Mouse (Mus musculus): ENCODE measurements around the gene Gpr152.
A peak's percentile ranks its signal among the peaks of the same experiment; 100 is the strongest.

Gpr152 gene

DNA sequence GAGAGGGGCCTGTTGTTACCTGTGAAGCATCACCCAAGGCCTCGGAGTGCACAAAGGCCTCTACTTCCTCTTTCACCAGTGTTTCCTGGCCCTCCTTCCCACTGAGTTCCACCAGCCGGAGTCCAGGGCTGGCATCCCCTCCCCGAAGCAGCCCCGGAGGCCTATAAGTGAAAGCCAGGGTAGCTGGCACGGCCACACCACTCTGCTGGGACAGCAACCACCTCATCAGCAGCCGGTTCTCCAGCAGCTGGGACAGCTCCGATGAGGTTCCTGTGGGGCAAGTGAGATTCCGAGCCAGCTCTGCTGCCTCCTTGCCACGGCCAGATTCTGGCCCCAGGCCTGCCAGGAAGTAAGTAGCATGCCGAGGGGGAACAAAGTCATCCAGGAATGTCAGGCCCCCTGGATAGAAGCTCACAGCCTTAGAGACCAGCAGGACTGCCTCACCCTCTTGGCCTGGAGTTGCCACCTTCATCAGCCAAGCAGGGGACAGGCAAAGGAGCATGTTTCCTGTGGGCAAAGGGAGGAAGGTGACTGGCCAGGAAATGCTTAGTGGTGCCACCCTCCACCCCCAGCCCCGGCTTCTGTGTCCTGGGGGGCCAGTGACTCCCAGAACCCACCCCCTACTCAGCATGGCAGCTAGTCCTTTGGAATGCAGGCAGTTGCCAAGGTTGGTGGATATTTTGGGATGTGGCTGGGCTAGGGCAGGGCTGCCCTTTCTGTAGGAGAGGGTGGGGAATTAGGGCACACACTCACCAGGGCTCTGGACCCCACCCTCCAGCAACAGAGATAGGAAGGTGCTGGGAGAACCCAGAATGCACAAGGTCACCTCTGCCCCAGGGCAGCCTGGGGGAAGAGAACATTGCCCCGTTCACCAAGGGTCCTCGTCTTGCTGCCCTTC, 32.1 kb downstream of the Gpr152 start:
- no peak for DNase-seq (ENCODE audit: low read depth, low spot score)

DNA sequence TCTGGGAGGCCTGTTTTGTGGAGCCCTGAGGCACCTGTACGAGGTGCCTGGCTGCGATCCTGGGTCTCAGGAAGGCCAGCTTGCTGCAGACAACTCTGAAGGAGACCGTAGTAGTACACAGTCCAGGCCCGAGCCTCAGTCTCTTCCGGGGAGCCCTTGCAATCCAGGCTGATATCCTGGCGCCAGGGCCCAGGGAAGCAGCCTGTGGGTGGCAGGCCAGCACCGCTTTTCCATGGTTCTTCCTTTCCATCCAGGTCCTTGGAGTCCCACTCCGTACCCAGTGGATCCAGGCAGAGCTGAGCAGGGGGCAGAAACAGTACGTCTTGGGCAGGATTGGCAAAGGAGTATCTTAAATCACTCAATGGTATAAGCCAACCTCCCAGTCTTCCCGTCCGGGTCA, 33.3 kb downstream of the Gpr152 start:
- DNase-seq (ENCODE audit: low read depth, low spot score), result no peak

DNA sequence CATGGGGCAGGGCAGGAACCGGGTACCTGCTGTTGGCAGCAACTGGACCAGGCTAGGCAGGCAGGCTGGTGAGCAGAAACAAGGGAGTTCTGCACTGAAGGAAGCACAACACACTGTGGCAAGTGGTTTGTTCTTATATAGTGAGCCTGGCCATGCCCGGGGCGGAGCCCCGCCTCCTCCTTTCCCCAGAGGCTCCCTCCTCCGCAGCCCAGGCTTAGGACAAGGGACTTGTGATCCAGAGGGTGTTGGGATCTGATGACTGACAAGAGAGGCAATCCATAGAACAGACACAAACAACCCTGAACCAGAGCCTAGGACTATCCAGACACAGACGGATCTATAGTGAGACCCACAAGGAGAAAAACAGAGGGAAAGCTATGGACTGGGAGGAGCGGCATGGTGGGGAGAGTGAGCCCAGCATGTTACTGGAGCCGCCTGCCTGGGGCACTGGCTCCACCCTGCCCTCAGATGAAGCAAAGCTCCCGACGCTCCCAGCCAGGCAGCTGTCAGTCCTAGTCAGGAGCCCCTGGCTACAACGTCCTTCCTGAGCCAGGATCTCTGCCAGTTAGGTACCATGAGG, 35.9 kb downstream of the Gpr152 start, which contains the start of gene Carns1:
Gene Carns1 (minus strand): TSS at position 112 of the 580 bp plus-strand sequence.
- DNase-seq (ENCODE audit: low read depth, low spot score), result no peak

DNA sequence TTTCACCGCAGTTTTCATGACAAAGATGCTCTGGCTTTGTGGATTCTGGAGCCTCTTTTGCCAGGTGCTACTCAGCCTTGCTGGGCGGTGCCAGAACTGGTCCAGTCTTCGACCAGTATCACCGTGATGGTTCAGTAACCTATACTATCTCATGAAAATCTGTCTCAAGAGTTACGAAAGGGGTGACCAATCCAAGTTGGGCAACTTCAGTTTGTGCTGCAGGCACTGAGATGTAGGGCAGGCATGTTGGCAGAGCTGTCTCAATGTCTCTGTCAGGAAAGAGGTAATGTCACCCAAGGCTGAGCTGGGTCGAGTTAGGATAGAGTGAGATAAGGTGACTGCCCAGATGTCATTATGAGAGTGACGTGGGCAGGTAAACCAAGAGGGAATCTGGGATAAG, 40.8 kb downstream of the Gpr152 start:
- DNase-seq (ENCODE audit: low read depth, low spot score), result no peak

DNA sequence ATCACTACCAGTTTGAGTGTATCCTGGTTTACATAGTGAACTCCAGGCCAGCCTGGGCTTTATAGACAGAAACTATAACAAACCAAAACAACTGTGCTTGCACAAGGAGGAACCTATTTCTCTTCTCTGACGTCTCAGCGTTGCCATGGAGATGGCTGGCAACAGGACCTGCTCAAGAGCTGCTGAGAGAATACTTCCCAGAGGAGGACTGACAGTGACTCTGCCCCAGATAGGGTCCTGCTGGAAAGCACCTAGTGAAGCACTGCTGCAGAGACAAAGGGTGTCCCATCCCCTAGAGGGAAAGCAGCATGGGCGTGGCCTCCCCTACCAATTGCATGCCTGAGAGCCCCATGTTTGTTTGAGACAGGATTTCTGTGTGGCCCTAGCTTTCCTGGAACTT, 42.3 kb downstream of the Gpr152 start:
- DNase-seq (ENCODE audit: low read depth, low spot score), result no peak

DNA sequence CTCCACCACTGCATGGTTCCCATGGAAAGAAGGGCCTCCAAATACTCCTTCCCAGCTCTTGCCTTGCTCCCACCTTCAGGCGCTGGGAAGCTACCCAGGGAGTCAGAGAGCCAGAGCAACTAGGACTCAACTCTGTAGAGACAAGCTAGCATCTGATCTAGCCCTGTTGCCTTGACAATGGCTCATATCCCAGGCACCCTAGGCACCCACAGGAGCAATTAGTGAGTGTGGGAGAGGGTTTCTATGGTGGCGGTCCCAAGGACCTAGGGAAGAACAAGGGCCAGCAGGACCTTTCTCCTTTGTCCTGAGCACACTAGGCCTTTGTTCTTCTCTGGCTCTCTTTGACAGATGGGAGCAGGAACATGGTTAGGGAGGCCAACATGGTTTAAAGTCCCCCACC, 44.1 kb downstream of the Gpr152 start:
- DNase-seq (ENCODE audit: low read depth, low spot score), result no peak

DNA sequence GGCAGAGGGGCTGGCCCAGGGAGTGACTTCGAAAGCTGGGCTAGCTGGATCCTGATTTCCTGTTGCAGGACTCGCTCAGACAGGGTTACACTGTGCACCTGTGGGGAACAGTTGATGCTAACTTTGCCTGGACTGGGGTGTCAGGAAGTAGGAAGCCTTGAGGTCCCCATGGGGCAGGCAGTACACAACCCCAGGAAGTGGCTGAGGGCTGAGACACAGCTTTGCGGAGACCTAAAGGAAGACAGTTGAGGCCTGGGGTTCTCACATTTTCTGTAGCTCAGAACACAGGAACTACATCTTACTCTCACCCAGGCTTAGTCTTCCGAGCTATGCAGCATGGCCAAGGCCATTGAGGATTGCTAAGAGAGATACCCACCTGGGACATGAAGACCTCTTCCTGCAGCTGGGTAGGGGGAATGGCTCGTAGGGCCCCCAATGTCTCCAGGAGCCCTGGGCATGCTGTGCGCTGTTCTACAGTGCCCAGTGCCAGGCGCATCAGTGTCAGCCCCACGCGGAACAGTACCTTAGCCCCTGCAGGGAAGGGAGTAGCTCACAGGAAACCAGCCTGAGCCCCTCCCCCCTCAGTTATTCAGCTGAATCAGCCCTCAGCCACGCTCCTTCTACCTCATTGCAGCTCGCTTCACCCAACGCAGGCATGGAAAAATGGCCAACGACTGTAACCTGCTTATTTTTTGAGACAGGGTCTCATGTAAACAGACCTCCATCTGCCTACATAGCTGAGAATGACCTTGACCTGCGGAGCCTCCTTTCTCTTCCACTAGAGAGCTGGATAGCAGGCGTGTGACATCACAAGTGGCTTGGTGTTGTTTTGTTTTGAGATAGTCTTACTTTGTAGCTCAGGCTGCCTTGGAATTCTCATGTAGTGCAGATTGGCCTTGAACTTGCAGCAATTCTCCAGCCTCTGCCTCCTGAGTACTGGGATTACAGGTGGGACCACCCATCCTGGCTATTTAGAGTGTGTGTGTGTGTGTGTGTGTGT, 45.7 kb downstream of the Gpr152 start:
- no peak for DNase-seq (ENCODE audit: low read depth, low spot score)

DNA sequence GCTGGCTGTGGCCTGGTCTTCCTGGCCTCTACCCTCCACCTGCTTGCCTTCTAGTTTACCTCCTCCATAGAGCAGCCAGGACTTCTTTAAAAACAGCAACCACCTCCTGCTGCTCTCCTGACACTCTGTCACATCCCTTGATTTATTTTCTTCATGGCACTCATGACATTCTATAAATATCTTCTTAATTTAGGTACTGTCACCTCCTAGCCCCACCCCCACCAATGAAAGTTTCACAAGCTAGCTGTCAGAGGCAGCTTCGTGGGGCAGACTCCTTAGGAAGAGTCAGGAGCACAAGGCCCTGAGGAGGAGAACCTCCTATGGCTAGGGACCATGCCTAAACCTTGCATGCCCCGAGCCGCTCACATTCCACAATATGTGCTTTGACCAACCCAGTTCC, 47.7 kb downstream of the Gpr152 start:
- no peak for DNase-seq (ENCODE audit: low read depth, low spot score)

DNA sequence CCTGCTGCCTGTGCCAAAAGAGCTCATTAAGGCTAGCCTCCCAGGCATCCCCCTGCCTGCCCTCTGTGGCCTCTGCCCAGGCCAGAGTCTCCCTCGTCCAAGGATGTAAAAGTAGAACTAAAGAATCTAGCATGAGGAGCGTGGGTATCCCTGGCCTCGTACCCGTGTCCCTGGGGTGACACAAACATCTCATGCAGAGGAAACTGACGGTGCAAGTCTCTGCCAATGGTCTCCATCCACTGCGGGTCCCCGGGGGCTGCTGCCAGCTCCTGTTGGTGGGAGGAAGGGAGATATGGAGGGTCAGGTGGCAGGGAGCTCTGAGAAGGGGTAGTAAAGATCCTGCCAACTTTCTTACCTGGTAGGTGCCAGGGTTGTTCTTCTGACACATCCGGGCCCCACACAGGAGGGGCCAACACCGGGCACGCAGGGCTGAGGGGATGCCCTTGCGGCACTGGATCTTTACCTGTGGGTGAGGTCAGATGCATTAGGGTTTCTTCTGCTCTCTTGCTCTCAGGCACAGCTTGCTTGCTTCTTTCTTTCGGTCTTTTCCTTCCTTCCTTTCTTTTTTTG, 49.5 kb downstream of the Gpr152 start:
- no peak for DNase-seq (ENCODE audit: low read depth, low spot score)

DNA sequence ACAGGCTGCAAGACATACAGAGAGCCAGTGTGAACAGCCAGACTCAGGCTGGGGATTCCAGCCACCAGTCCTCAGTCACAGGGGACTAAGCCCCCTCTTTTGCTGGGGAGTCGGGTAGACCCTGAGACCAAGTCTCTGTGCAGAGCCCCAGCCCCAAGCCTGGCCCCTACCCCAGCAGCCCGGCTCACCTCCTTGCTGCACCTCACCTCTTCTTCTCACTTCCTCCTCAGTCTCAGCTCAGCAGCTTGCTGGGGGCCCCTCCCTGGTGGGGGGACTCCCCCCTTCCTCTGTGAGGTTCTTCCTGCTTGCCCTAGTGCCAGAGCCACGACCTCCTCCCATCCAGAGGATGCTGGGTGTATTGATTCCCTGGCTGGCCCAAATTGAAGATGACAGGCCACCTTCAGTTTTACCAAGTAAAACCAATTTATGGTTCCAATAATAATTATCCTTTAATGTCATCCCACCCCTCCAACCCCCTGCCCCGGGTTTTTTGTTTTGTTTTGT, 51.3 kb downstream of the Gpr152 start, which contains the start of gene Tbc1d10c:
Gene Tbc1d10c (minus strand): TSS at position 454 of the 504 bp plus-strand sequence.
- DNase-seq (ENCODE audit: low read depth, low spot score), result no peak

DNA sequence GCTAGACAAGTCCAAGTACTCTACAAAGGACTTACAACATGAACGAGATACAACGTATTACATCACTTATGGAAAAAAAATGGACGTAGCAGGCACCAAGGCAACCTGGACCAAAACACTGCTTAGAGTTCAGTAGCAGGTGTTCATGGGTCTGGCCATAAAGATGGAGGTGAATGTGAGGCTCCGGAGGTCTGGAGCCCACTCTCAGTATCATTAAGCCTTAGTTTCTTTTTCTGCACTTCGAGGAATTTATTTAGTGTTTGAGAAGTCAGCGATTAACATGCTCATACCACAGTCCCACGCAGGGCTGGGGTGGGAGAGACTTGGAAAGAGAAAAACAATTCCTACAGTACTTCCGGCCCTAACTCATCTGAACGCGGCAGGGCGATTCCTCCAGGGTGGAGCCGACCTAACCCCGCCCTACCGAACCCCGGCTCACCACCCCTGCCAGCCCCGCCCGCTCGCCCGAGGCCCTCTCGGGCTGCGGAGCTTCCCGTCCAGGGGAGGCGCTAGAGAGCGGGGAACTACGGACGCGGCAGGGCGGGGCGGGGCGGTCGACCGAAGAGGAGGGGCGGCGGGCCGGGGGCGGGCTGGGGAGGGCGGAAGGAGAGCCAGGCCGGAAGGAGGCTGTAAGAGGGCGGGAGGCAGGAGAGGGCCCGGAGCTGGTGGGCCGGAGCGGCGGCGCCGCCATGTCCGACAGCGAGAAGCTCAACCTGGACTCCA, 52.1 kb downstream of the Gpr152 start, which contains the start of gene Ppp1ca:
Gene Ppp1ca (plus strand): TSS at position 538 of the 723 bp plus-strand sequence.
- DNase-seq (ENCODE audit: low read depth, low spot score), result peak; percentile 93

DNA sequence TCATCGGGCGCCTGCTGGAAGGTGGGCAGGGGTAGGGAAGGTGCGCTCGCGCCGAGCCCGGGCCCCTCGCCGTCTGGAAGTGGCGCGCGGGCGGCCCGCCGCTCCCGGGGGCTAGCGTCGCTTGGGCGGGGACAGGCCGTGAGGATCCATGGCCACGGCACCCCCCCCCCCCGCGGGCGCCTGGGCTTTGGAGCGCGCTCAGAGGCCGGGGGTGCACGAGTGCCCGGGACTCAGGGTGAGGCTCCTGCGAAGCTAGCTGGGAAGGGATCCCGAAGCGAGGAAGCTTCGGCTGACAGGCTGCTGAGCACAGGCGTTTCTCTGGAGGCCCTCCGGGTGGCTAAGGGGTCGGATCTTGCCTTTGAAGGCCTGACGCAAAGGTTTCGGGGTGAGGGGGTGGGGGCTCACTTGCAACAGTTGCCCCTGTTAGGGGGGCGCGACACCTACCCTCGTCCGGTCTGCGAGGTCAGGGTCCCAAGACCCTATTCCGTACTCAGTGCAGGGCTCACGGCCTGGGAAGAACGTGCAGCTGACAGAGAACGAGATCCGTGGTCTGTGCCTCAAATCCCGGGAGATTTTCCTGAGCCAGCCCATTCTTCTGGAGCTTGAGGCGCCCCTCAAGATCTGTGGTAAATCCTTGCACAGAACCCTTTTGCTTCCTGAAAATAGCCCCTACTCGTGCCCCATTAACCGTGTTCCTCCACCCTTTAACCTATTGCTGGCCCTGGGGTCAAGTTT, 52.8 kb downstream of the Gpr152 start:
- DNase-seq (ENCODE audit: low read depth, low spot score), result no peak

DNA sequence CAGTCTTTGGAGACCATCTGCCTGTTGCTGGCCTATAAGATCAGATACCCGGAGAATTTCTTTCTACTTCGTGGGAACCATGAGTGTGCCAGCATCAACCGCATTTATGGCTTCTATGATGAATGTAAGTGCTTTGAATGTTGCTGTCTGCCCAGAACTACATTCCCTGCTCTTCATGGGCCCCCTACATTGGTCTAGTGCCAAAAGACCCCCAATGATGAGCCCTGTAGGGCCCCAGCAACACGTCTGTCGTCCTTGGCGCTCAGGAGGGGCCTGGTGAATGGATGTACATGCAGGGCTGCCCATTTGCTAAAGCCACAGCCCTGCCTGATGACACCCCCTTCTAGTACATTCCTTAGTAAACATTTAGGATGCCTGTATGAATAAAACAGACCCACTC, 53.5 kb downstream of the Gpr152 start:
- DNase-seq (ENCODE audit: low read depth, low spot score), result no peak

DNA sequence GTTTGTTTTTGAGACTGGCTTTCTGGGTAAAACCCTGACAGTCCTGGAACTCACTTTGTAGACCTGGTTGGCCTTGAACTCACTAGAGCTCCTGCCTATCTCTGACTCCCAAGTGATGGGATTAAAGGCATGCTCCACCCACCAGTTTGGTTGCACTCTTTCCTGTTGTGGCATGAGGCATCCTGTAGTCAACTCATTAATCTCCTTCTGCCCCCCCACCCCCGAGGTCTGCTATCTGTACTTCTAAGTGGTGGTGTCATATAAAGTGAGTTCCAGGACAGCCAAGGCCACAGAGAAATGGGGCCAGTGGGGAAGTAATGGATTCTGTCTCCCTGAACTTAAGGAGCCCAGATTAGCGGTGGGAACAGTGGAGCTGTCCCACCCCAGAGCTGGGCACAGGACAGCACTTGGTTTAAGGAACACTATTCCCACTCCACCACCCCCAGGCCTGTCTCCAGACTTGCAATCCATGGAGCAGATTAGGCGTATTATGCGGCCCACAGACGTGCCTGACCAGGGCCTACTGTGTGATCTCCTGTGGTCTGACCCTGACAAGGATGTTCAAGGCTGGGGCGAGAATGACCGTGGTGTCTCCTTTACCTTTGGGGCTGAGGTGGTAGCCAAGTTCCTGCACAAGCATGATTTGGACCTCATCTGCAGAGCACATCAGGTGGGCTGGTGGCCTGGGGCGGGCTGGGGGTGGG, 54.6 kb downstream of the Gpr152 start:
- no peak for DNase-seq (ENCODE audit: low read depth, low spot score)

DNA sequence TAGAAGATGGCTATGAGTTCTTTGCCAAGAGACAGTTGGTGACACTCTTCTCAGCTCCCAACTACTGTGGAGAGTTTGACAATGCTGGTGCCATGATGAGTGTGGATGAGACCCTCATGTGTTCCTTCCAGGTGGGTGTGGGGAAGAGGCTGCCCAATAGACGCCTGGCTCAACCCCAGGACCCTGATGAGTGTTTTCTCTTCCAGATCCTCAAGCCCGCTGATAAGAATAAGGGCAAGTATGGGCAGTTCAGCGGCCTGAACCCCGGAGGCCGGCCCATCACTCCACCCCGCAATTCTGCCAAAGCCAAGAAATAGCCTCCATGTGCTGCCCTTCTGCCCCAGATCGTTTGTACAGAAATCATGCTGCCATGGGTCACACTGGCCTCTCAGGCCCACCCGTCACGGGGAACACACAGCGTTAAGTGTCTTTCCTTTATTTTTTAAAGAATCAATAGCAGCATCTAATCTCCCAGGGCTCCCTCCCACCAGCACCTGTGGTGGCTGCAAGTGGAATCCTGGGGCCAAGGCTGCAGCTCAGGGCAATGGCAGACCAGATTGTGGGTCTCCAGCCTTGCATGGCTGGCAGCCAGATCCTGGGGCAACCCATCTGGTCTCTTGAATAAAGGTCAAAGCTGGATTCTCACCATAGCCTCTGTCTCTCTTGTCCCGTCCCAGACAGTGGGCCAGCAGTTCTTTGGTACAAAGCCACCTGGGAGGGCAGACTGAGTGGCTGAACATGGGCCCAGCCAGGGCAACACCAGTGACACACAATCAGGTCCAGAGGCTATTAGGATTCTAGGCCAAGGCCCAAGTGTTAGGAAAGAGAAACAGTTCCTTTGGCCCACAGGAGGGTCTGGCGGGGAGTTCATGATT, 55.4 kb downstream of the Gpr152 start:
- DNase-seq (ENCODE audit: low read depth, low spot score), result no peak

Data from forelimb bud, embryonic 11.5 days (tissue).